Comparison of ENCODE assay signal across 8 mouse cellular contexts in genomic region chr10:13965974-13966829, GRCm38 (mm10). TPM values are rescaled to one million over a fixed set of nuclear protein-coding genes. Genes with fewer than 3 reads are reported as not detected.
DNase-seq lines count a peak whose midpoint lies in the region; ATAC-seq lines count a peak whose summit lies in the region.

Gene Hivep2, plus strand, starts transcription at chr10:13966075.

- H3K9me3 ChIP-seq in embryonic facial prominence, embryonic 14.5 days (ENCODE audit: control insufficient read depth, low read length) = no peaks in the 10 kb centered on the region
- no peaks in the 10 kb centered on the region for H3K9me3 ChIP-seq in heart, embryonic 13.5 days
- no peaks in the 10 kb centered on the region for H3K9me3 ChIP-seq in liver, embryonic 13.5 days (replicated peaks)
- no peaks in the 10 kb centered on the region for H3K9me3 ChIP-seq in neural tube, embryonic 14.5 days (ENCODE audit: control insufficient read depth, low read length)

- H3K4me3 ChIP-seq in embryonic facial prominence, embryonic 14.5 days (ENCODE audit: low read depth, low read length) = peak within 1 kb of the TSS; percentile 75
- H3K4me3 ChIP-seq in heart, embryonic 13.5 days = peak within 1 kb of the TSS; percentile 87
- H3K4me3 ChIP-seq in liver, embryonic 13.5 days (replicated peaks) = peak within 1 kb of the TSS; percentile 63
- peak within 1 kb of the TSS; percentile 85 for H3K4me3 ChIP-seq in neural tube, embryonic 14.5 days (ENCODE audit: low read depth, low read length)

- peak; percentile 73 to 78 for DNase-seq in B cell, adult 2 months
- DNase-seq in adrenal gland, adult 2 months = peak; percentile 82
- peak; percentile 76 for DNase-seq in embryonic facial prominence, embryonic 14.5 days (ENCODE audit: low spot score)
- peak; percentile 75 for DNase-seq in kidney, postnatal 10 days
- no peak for DNase-seq in liver, embryonic 13.5 days
- peak; percentile 84 for DNase-seq in thymus, postnatal 14 days

- ATAC-seq in embryonic facial prominence, embryonic 14.5 days (ENCODE audit: low read depth) = peak; percentile 47
- ATAC-seq in heart, embryonic 13.5 days (ENCODE audit: extremely low read depth, insufficient number of reproducible peaks, low FRiP score, low TSS enrichment) = peak; percentile 12; the same call in 1 of the 2 replicates
- peak; percentile 18; the same call in 1 of the 2 replicates for ATAC-seq in liver, embryonic 13.5 days (ENCODE audit: low read depth)
- peak; percentile 33 for ATAC-seq in neural tube, embryonic 14.5 days (ENCODE audit: low read depth)

- H3K4me1 ChIP-seq in embryonic facial prominence, embryonic 14.5 days (ENCODE audit: control insufficient read depth, insufficient read depth, low read length) = peaks cover 3% of the 10 kb centered on the region; the same call in 1 of the 2 replicates
- H3K4me1 ChIP-seq in heart, embryonic 13.5 days = peaks cover 15% of the 10 kb centered on the region
- H3K4me1 ChIP-seq in liver, embryonic 13.5 days (replicated peaks) = peaks cover 28% of the 10 kb centered on the region
- H3K4me1 ChIP-seq in neural tube, embryonic 14.5 days (ENCODE audit: control insufficient read depth, insufficient read depth, low read length) = no peaks in the 10 kb centered on the region

- 0 out of 2 replicates have a peak, but pooled peaks cover 2% of the 10 kb centered on the region for H3K27me3 ChIP-seq in embryonic facial prominence, embryonic 14.5 days (replicated peaks; ENCODE audit: control insufficient read depth, insufficient read depth, low read length)
- H3K27me3 ChIP-seq in heart, embryonic 13.5 days (replicated peaks) = no peaks in the 10 kb centered on the region
- peaks cover 86% of the 10 kb centered on the region for H3K27me3 ChIP-seq in liver, embryonic 13.5 days
- H3K27me3 ChIP-seq in neural tube, embryonic 14.5 days (ENCODE audit: control insufficient read depth, insufficient read depth, low read length) = no peaks in the 10 kb centered on the region

- H3K36me3 ChIP-seq in embryonic facial prominence, embryonic 14.5 days (ENCODE audit: control insufficient read depth, insufficient read depth, low read length) = no peaks in the 10 kb centered on the region
- no peaks in the 10 kb centered on the region for H3K36me3 ChIP-seq in heart, embryonic 13.5 days
- H3K36me3 ChIP-seq in liver, embryonic 13.5 days = no peaks in the 10 kb centered on the region
- H3K36me3 ChIP-seq in neural tube, embryonic 14.5 days (ENCODE audit: control insufficient read depth, insufficient read depth, low read length) = no peaks in the 10 kb centered on the region

- H3K9ac ChIP-seq in embryonic facial prominence, embryonic 14.5 days (ENCODE audit: low read depth, low read length) = peak within 1 kb of the TSS; percentile 92
- H3K9ac ChIP-seq in heart, embryonic 13.5 days = peak within 1 kb of the TSS; percentile 98
- peak within 1 kb of the TSS; percentile 64 for H3K9ac ChIP-seq in liver, embryonic 13.5 days
- peak within 1 kb of the TSS; percentile 93 for H3K9ac ChIP-seq in neural tube, embryonic 14.5 days (replicated peaks; ENCODE audit: low read depth, low read length)

- peak within 1 kb of the TSS; percentile 94 for H3K4me2 ChIP-seq in embryonic facial prominence, embryonic 14.5 days (ENCODE audit: low read depth, low read length)
- H3K4me2 ChIP-seq in heart, embryonic 13.5 days = peak within 1 kb of the TSS; percentile 97
- peak within 1 kb of the TSS; percentile 81 for H3K4me2 ChIP-seq in liver, embryonic 13.5 days
- peak within 1 kb of the TSS; percentile 97 for H3K4me2 ChIP-seq in neural tube, embryonic 14.5 days (ENCODE audit: low read depth, low read length)

- WGBS in embryonic facial prominence, embryonic 14.5 days = under 1% methylated on average over 56 of the region's 67 CpGs
- WGBS in heart, embryonic 13.5 days = under 1% methylated on average over 62 of the region's 67 CpGs
- WGBS in liver, embryonic 13.5 days (ENCODE audit: insufficient replicate concordance) = under 1% methylated on average over 64 of the region's 67 CpGs
- WGBS in neural tube, embryonic 14.5 days = under 1% methylated on average over 59 of the region's 67 CpGs

- peak within 1 kb of the TSS; percentile 99 for H3K27ac ChIP-seq in embryonic facial prominence, embryonic 14.5 days (replicated peaks; ENCODE audit: low read depth, low read length)
- peak within 1 kb of the TSS; percentile 100 for H3K27ac ChIP-seq in heart, embryonic 13.5 days (replicated peaks)
- H3K27ac ChIP-seq in liver, embryonic 13.5 days = peak within 1 kb of the TSS; percentile 59
- peak within 1 kb of the TSS; percentile 99 for H3K27ac ChIP-seq in neural tube, embryonic 14.5 days (ENCODE audit: low read depth, low read length)

RNA-seq across cellular contexts. Expression of gene Hivep2, which starts in this region (rescaled TPM):
- 10 to 100 TPM; 27.9 to 46.0 TPM for total RNA-seq in adrenal gland, adult 2 months (2021)
- polyA plus RNA-seq in adrenal gland, adult 2 months (2012; rRNA removed) = 4.8 and 5.5 TPM in 2 replicates
- 14.8 and 15.6 TPM in 2 replicates for polyA plus RNA-seq in embryonic facial prominence, embryonic 14.5 days (2014; fragmentation: Nextera tagmentation; extraction: Ambion mirVana)
- polyA plus RNA-seq in heart, embryonic 13.5 days (2015; fragmentation: Nextera tagmentation; extraction: Ambion mirVana) = 3.8 and 4.2 TPM in 2 replicates
- 0.43 and 0.63 TPM in 2 replicates for polyA plus RNA-seq in liver, embryonic 13.5 days (2015; fragmentation: Nextera tagmentation; extraction: Ambion mirVana)
- 16.7 and 21.0 TPM in 2 replicates for polyA plus RNA-seq in neural tube, embryonic 14.5 days (2014; fragmentation: Nextera tagmentation; extraction: Ambion mirVana)

Comparison
In these comparisons a context has a peak if more than half of its experiments do, and no peak if none do; other contexts are left out.
1. Peak in ATAC-seq, H3K4me3 ChIP-seq, H3K27ac ChIP-seq, H3K9ac ChIP-seq and H3K4me2 ChIP-seq in liver, embryonic 13.5 days; RNA of the gene not detected or under 1 TPM.